Mouse (Mus musculus) megakaryocyte, embryonic 14.5 days (primary cell): Measurements from ENCODE around the gene Zfp988.
"Not testable (repeated sequence)": the region's sequence is repeated elsewhere in the genome, so short reads cannot be mapped to it uniquely, and the experiment has no call there.

Experiments
- FLI1 ChIP-seq: IDR thresholded peaks from 2 replicates; pipeline ENCODE4 v1.6.1; 2012; ENCODE audit warnings: low read length, inconsistent platforms, mixed read lengths
- GATA1 ChIP-seq: IDR thresholded peaks from 3 replicates; pipeline ENCODE4 v1.6.1; 2012; ENCODE audit warnings: mixed read lengths, low read length, inconsistent platforms, borderline replicate concordance

DNA sequence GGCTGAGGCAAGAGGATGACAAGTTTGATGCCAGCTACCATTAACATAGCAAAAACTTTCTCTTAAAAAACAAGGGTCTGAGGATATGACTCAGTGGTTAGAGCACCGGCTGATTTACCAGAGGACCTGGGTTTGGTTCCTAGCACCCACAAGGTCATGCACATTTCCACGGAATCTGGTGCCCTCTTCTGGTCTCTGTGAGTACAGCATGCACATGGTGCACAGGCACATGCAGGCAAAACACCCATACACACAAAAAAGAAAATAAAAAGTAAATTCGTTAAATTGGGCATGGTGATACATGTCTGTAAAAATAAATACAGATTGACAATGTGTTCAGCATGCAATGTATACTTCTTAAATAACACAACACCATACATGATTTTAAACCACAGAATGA is 34.8 kb downstream of the Zfp988 start:
- not testable (repeated sequence) for TF ChIP-seq GATA1, FLI1
